Mouse (Mus musculus) testis, adult 2 months (tissue): ENCODE results near the gene Cobll1.

Source experiments
- CTCF ChIP-seq: fragments of 200-500 bp; IDR thresholded peaks from 2 replicates; pipeline ENCODE4 v1.5.1; 2012; ENCODE audit warnings: low read depth, mild to moderate bottlenecking, inconsistent platforms, low read length, moderate library complexity; ENCODE audit not compliant: control insufficient read depth, insufficient read depth, insufficient replicate concordance
- POLR2A ChIP-seq: fragments of 200-500 bp; IDR thresholded peaks from 2 replicates; pipeline ENCODE4 v1.6.1; 2012; ENCODE audit warnings: low read depth, mild to moderate bottlenecking, inconsistent platforms, low read length, moderate library complexity; ENCODE audit not compliant: control insufficient read depth

DNA sequence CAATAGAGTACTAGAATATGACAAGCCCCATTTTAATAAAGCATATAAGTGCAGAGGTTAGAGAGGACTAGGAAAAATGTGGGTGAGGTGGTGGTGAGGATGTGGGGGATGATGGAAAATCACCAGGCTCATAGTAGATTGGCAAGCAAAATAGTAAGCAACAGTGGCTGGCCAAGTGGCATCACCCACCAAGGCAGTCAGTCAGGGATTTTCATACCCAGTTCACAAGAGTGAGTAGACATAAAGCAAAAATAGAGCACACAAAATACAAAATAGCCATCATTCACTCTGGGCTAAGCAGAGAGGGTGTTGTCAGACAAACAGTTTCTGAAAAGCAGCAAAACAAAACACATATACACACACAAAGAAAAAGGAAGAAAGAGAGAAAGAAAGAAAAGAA lies 51.6 kb downstream of the Cobll1 start:
- TF ChIP-seq CTCF: no peak
- TF ChIP-seq POLR2A: no peak
